Mouse (Mus musculus) cerebellum, postnatal 10 days (tissue): ENCODE data around the gene Srsf4.
A peak's percentile ranks its signal among the peaks of the same experiment; 100 is the strongest.

ENCODE experiments used
- DNase-seq, 2 experiments: peaks; one replicate each; pipeline ENCODE4 v3.0.0; 2021; ENCODE audit warnings: mixed read lengths in 2 of 2

Gene Srsf4

DNA sequence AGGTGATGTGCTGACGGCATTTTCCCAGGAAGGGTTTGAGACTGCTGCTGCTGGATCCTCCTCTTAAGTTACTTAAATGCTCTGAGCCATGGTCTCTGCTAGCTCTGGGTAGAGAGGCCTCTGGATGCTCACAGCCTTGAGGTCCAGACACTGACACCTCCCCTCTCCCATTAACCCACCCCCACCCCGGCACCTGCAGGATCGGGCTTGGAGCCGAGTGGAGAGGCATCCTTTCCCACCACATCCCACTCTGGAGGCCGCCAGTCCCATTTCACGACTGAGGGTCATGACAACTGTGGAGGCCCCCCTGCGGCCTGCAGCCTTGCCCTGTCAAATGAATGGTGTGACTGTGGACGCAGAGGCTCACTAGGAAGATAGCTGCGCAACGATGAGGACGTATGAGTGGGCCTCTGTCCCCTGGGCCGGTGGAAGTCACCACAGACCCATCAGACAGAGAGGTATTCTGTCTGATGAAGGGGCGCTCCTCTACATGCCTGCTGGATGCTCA lies 42.5 kb downstream of the Srsf4 start:
- DNase-seq: peak in 1 of 2 experiments; percentile 13

DNA sequence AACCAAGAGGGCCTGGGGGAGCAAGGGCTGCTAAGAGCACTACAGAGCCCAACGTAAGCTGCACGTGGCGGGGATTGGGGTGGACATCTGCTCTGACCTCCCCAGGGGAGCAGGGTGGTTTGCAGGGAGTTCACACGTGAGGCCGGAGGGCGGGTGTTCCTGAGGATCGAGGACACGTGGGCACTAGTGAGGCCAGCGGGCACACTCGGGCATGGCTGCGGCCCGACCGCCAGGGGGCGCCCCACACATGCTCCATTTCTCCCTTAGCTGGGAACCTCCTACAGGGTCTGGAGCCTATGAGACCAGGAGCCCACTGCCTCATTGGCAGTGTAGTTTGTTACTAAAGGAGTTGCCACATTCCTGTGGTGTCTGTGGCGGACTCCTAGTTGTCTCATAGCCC lies 43.0 kb downstream of the Srsf4 start:
- peak; percentile 80 to 84 for DNase-seq

DNA sequence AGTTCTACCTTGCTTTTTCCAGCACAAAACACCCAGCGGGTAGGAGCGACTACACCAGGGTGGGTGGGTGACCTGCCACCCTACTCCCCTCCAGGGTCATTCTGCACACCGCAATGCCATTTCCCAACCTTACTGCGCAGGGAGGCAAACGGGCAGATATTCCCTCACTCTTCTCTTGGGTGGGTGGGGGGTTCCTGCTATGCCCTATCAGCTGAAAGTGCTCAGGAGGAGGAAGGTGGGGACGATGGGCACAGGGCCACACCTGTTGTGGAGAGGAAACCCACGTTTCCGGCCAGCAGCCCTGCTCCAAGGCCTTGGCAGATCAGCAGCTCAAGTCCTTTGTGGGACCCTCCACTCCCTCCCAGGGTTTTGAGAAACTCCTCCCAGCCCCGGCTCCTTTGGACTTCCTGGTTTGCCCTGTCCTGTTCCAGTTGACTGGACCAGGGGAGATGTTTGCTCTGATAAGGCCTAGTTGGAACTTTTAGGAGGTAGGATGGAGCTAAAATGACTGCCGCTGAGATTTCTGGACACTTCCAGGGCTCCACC lies 43.7 kb downstream of the Srsf4 start:
- no peak for DNase-seq

DNA sequence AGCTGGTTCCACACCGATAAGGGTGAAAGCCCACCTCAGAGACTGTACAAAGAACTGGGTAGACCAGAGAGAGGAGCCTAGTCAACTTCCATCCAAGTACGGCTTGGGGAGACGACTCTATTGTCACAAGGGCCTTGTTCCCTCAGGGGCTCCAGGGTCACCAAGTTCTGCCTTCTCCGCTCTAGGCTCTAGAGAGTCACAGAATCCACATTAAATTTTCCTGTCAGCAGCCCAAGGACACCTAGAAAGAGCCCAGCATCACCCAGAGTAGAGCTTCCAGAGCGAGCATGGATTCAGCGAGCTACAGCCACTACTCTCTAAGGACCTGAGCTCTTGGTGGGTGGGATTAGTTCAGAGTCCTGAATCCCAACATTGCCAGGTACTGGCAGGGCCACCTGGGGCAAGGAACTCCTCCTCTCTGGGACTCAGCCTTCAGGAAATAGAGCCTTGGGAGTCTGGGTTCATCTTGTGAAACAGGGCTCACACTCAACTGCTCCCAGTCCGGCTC lies 44.7 kb downstream of the Srsf4 start:
- DNase-seq: no peak

DNA sequence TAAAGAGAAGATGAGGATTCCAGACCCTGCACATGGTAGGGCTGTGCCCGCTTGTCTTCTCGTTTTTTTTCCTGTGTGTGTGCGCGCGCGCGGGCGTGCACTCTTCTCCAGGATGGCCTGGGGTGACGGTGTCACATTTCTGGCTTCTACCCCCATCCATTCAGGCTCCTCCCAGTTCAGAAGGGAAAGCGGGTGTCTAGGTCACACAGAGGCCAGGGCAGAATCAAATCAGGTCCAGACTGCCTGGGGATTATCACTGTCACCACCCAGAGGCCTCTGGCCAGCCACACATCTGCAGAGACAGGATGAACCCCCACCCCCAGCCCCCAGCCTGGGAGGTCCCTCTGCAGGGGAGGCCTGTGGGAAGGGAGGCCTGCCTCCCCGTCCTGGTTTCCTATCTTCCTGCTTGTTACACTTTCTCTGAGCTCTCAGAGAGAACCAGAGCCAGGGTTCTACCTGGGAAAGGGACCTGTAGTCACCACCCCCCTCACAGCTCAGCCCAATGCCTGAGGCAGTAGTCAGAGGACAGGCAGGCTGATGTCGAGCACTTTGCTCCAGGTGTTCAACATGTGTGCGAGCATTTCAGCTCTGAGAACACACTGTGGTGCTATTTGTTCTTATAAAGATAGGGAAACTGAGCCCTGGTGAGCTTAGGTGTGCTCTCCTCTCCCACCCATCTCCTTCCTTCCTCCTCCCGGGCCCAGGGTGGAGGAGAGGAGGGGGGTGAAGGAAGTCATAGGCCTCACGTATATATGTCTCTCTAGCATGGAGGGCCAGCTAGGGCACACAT lies 45.5 kb downstream of the Srsf4 start:
- DNase-seq: no peak

DNA sequence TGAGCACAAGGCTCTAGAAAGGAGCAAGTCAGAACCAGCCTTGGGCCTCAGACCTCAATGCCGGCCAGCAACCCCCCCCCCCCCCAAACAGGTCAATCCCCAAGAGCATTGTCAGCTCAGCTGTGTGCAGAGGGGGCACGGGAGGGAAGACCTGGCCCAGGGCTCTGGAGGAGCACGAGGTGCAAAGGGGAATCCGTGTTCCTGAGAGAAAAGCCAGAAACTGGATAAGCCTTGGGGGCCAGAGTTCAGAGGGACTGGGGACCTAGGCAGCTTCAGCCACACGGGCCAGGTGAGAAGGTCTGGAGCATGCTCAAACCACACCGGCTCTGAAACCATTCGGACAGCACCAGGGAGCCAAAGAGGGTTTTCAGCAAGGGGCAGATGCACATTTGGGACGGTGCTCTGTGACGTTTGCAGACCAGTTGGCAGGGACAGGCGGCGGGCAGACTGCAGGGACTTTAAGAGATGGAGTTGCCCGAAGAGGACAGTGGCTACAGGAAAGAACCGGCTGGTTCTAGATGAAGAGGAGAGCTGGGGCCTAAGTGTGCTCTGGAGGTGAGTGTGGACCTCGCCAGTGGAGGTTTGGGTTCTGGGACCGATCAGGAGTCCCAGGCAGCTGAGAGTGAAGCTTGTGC lies 46.2 kb downstream of the Srsf4 start:
- DNase-seq: no peak

DNA sequence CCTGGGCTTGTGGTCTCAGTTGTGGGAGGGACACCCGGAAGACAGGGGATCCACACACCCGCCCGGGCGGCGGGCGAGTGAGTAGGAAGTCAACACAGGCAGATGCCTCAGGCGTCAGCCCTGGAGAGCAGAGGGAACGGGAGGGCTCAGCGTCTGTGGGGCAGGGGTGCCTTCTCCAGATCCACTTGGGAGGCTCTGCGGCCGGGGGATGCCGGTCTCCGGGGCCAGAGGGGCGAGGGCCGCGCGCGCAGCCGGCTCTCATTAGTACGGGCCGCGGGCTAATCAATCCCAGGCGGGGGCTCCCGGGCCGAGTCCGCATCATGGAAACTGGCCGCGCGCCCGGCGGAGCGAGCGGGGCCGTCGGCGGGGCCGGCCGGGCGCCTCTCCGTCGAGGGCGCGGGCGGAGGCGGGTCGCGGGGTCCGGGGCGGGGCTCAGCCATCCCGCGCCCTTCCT lies 46.8 kb downstream of the Srsf4 start:
- DNase-seq: peak in 1 of 2 experiments; percentile 53

DNA sequence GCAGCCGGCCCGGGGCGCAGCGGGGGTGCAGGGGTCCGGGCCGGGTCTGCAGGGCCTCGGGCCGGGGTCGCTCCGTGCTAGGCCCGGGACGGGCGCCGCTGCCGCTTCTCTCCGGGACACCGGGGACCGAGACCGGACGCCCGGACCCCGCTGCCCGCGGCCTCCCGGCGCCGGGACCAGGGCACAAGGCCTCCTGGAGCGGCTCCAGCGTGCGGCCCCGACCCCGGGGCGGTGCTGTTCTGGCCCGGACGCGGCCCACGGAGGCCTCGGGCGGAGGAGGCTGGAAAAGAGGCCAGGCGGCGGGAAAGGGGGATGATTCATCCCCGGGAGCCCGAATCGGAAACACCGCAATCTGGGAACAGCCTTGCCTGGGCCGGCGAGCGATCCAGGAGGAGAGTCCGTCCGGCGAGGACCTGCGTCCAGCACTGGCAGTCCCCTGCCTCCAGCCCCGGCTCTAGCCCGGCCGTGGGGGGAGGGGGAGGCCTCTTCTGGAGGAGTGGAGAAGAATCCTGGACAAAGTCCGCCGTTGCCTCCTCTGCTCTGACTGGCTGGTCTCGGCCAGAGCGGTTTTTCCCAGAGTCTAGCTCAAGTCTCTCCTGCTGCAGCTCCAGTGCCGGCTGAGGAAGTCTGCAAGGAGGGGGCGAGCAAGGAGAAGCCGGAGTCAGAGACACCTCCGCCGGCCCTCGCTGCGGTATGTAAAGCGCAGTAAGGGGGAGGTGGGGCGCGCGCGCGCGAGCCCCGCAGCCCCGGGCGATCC lies 47.4 kb downstream of the Srsf4 start:
- peak; percentile 62 to 64 for DNase-seq

DNA sequence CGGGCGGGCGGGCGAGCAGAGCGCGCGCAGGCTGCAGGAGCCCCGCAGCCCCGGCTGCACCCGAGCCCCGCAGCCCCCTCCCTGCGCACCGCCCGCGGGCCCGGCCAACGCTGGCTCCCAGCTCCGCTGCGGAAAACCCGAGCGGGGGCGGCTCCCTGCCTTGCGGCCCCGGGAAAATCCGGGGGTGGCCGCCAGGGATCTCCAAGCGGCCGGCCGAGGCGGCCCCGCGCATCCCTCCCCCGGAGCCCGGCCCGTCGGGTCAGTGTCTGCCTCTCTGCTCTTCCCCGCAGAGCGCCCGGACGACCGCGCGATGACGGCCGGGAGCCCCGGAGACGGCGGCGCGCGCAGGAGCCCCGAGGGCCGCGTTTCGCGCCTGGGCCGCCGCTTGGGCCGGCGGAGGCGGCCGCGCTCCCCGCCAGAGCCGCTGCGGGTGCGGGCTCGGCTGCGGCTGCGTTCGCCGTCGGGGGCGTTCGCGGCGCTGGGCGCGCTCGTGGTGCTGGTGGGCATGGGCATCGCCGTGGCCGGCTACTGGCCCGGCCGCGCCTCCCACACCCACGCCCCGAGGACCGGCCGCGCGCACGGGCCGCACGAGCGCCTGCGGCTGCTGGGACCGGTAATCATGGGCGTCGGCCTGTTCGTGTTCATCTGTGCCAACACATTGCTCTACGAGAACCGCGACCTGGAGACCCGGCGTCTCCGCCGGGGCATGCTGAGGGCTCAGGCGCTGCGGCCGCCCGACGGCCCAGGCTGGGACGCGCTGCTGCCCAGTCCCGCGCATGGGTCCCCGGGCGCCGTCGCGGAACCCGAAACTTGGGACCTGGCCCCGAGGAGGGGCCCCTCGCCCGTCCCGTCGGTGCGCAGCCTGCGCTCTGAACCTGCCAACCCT lies 48.3 kb downstream of the Srsf4 start, which contains the start of gene Tmem200b:
TSS of gene Tmem200b (plus strand) at position 311 of the 886 bp plus-strand sequence.
- peak in 1 of 2 experiments; percentile 29 for DNase-seq

DNA sequence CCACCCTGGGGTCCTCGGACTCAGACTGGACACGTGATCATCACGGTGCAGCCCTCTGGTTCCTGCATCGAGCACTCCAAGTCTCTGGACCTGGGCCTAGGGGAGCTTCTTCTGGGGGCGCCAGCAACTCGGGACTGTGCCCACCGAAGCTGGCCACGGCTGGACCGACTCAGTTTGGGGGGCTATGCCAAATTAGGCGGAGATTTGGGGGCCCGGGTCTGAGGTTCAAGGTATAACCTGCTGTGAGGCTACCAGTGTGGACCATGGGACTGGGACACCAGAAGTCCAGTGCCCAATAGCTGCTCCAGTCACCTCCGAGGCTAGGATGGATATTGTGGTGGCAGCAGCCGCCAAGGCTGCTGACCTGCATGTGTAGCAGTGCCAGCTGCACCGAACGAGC lies 49.0 kb downstream of the Srsf4 start:
- no peak for DNase-seq

DNA sequence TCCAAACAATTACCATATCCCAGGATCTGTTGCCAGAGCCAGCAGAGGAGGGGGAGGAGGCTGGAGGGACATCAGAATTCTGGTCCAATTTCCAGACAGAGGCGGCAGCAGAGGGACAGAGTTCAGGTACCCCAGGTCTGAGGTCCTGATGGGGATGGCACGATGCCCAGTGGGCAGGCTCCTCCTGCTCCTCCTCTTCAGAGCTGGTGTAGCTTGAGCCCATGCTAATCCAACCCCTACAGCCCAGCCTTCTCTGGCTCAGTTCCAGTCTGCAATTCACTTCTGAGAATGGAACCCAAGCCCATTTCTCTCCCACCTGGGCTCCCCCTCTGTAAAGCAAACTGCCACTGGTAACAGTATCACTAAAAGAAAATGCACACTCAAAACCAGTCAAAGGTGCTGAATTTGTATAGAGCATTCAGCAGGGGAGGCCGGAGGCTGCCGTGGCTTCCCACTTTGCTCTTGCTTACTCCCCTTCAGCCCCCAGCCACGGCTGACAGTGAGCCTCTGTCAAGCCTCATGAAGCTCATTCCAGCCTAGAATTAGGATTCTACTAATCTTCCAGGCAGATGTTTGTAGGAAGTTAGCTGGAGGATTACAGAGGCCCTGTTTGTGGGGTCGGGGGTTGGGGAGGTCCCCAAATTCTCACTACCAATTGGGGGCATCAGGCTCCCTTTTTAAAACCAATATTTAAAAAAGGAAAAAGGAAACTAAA lies 50.8 kb downstream of the Srsf4 start:
- peak; percentile 60 to 61 for DNase-seq

DNA sequence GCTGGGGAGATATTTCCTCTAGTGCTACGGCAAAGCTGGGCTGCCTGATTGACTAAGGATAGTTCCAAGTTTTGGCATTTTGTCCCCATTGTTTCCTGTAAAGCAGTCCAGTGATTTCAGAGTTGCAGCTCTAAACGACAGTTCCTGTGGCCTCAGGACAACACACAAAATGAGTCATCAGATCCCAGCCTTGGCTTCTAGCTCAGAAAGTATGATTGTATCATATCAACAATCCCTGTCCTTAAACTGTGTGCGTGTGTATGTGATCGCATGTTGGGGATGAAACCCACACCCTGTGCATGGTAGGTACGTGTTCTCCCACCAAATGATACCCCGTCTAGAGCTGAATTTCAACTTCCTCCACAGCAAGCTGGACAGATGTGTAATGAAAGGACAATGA lies 55.7 kb downstream of the Srsf4 start:
- DNase-seq: no peak

DNA sequence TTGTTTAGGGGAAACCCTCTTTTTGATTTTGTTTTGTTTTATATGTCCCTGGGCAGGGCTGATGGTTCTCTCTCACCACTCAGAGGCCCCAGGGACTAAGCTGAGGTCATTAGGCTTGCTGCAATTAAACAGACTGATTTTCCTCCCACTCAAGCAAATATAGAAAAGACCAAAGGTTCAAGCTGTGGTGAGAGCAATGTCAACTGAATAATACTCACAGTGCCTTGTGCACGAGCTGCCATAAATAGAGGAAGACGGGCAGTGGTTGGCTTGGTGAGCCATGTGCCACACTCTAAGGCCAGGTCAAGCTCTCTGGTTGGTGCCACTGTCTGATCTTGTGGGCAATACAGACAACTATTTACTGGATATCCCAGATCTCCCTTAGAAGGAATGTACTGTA lies 66.0 kb downstream of the Srsf4 start:
- no peak for DNase-seq

DNA sequence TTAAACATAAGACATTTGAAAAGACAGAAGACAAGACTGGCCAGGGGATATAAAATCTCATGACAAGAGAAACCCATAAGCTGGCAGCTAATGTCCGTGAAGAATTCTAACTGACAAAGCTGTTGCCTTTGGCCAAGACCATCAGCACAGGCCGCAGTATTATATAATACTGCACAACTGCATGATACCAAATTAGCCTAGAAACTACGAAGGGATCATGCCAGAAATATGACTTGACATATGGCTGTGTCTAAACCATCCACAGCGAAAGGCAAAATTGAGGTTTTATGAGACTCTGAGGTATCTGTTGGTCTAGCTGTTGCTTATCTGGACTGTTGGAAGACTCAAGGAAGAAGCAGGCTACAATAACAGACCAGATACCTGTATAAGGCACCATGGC lies 67.4 kb downstream of the Srsf4 start:
- no peak for DNase-seq

DNA sequence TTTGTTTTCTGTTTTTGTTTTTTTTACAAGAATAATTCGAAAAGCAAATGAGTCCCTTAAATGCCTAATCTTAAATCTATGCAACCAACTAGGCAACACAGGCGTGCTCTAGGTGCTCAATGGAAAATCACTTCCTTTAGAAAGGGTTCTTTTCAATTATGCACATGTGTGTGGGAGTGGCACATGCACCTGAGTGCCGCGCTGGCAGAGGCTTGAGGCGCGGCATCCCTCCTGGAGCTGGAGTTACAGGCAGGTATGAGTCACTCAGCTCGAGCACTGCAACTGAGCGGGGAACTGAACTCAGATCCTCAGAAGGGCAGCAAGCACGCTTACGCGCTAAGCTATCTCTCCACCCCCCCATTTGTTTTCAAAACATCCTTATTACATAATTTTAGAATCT lies 74.4 kb downstream of the Srsf4 start:
- no peak for DNase-seq

DNA sequence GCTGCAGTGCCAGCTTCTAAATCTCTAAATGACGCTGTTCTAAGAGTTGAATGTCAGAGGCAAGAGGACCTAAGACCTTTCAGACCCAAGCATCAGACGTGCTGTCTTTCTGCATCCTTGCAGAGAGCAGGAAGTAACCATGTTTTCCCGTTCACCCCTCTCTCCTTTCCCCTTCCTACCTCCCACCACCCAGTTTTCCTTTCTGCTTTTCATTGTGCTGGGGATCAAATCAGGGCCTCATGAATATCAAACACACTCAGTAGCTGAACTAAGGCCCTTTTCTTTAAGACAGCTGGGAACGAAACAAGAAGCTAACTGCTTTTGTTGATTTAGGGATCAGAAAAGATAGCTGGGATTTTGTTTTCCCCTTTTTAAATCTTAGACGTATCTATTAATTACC lies 76.5 kb downstream of the Srsf4 start:
- DNase-seq: no peak

DNA sequence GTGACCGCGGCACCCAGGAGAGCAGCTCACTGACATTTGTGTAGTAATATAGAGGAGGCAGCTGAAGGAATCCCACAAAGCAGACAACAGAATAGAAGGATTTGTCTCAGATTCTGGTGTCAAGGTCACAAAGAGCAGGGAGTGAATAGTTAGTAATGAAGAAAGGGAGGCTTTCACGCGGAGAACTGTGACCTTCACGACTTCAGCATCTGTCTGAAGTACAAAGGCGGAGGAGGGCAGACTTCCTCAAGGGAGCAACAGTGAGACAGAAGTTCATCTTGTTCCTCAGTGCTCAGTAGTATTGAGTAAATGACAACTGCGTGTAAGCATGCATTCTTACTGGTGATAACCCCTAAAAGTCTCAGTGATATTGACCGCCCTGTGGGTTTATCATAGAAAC lies 77.2 kb downstream of the Srsf4 start:
- DNase-seq: no peak
